Mouse (Mus musculus): ENCODE measurements around the gene Sat2. TPM values are rescaled to one million over a fixed set of nuclear protein-coding genes. Genes with fewer than 3 reads are reported as not detected.
A peak's percentile ranks its signal among the peaks of the same experiment; 100 is the strongest.

Sat2 gene
- polyA plus RNA-seq, 1 experiment from 2014 or later, result 21.8 TPM

DNA sequence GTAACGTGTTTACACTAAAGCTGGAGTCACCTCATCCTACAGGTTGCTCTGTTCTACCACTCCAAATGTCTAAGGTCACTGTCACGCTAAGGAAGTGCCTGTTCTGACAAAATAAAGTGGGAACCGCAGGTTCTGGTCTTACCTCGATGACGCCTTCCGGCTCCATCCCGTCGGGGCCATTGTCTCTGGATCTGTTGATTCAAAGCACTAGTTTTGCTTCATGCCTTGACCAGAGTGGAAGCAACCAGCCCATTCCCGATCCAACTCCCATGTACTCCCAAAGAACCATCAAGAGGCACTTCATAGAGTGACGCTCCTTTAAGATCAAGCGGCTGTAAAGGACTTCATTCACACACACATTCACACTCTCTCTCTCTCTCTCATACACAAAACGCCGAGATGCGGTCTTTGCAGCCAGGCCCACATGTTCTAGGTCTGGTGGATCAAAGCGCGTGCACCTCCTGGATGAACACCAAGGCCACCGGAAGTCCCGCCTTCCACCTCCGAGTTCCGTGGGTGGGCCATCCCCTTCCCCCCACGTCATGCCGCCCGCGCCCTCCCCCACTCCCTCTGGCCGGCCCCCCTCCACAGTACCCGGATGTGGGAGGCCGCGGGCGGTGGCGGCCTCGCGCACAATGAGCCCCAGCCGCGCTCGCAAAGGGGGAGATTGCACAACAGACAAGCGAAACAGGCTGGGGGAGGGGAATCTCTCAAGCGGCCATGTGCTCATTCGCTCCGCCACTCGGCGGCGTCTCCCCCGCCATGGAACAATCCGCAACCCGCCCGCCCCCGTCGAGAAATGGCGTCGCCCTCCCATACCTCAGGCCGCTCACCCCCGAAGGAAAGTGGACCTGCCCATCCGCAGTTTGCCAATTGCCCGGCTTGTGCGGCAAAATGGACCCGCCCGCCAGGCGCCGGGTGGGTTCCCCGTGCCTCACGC, 49.2 kb downstream of the Sat2 start:
- H3K4me1 ChIP-seq, result peaks cover 7% of the 10 kb centered on the region
- peak; percentile 96 for DNase-seq (ENCODE audit: low spot score)
- no peaks in the 10 kb centered on the region for H3K9me3 ChIP-seq
- peak overlapping the region; percentile 100 for H3K4me3 ChIP-seq
- peaks cover 85% of the 10 kb centered on the region for H3K36me3 ChIP-seq
- H3K27me3 ChIP-seq (ENCODE audit: insufficient read depth, poor library complexity, severe bottlenecking), result no peaks in the 10 kb centered on the region
- WGBS, result 1% methylated on average over 61 of the region's 61 CpGs
- H3K27ac ChIP-seq, result peak overlapping the region; percentile 100

DNA sequence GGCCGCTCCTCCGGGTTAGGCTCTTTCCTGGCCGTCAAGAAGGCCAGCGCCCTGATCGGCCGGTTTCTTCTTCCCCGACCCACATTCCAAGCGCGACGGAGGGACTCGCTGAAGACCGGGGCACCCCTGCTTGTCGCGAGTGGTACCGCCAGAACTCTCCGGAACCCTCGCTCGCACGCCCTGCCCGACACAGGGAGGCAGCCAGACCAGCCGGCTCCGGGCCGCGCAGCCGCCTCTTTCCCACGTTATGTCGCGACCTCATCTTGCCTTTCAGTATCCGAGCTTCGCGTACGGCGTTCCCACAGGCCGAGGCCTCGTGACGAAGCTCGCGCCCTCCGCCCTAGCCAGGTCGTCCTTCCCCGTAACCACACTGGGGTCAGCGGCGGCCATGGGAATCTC, 49.9 kb downstream of the Sat2 start:
- DNase-seq (ENCODE audit: low spot score), result peak; percentile 87
- no peaks in the 10 kb centered on the region for H3K9me3 ChIP-seq
- H3K4me3 ChIP-seq, result peak overlapping the region; percentile 100
- WGBS, result under 1% methylated on average over 43 of the region's 43 CpGs
- H3K36me3 ChIP-seq, result peaks cover 85% of the 10 kb centered on the region
- peak overlapping the region; percentile 100 for H3K27ac ChIP-seq
- no peaks in the 10 kb centered on the region for H3K27me3 ChIP-seq (ENCODE audit: insufficient read depth, poor library complexity, severe bottlenecking)
- H3K4me1 ChIP-seq, result peaks cover 7% of the 10 kb centered on the region

DNA sequence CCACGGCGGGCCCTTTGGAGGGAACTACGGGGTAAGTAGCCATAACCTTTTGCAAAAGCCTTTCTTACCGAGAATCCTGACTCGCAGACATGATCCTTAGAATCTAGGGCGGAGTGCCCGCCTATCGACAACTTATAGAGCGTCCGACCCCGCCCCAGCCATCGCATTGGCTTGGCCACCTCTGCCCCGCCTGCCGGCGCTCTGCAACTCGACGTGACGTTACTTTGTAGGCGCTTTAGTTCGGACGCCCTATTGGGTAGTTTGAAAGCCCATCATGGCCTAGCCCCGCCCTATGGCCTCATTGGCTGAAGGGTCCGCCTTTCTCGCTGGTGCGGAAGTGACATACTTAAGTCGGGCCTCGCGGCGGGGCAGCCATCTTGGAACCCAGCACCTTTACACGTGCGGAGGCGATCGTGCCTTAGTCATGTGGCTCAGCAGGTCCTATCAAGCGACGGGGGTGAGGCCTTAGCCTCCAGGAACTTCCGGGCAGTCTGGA, 50.4 kb downstream of the Sat2 start, which contains the start of gene Eif4a1:
Gene Eif4a1, minus strand, starts transcription at position 213 of the 496 bp plus-strand sequence.
- WGBS, result under 1% methylated on average over 36 of the region's 36 CpGs
- peaks cover 87% of the 10 kb centered on the region for H3K36me3 ChIP-seq
- peak; percentile 100 for DNase-seq (ENCODE audit: low spot score)
- H3K4me3 ChIP-seq, result peak within 1 kb of the TSS; percentile 100
- H3K4me1 ChIP-seq, result peaks cover 7% of the 10 kb centered on the region
- H3K27ac ChIP-seq, result peak within 1 kb of the TSS; percentile 100
- H3K9me3 ChIP-seq, result no peaks in the 10 kb centered on the region
- H3K27me3 ChIP-seq (ENCODE audit: insufficient read depth, poor library complexity, severe bottlenecking), result no peaks in the 10 kb centered on the region

MicroRNAs within 50 kb of the gene (microRNA counts, 519-probe panel; counts per million panel counts)
- not detected for microRNA mmu-miR-1934
- 2,799 counts per million, percentile 10 among the panel's probes with 10 or more counts for microRNA mmu-miR-467f

Small RNA genes within 50 kb of the gene (microRNA-seq; reads per million reads assigned to microRNA genes)
- 10.1 reads per million, percentile 24 among the genes with 10 or more reads in this experiment for gene Mir1934
- not detected for gene Mir467f

Other genes with a start within 250 kb of the Sat2 start
- 158 and 165 TPM in 2 replicates for gene Naa38, start 226.5 kb upstream of the Sat2 start, polyA plus RNA-seq (2016; fragmentation: Nextera tagmentation; extraction: Ambion mirVana)
- gene Cyb5d1, start 226.4 kb upstream of the Sat2 start, polyA plus RNA-seq (2016; fragmentation: Nextera tagmentation; extraction: Ambion mirVana), result 27.4 and 31.8 TPM in 2 replicates
- gene Tmem88, start 223.8 kb upstream of the Sat2 start, polyA plus RNA-seq (2016; fragmentation: Nextera tagmentation; extraction: Ambion mirVana), result 38.9 and 52.5 TPM in 2 replicates
- 20.9 and 26.9 TPM in 2 replicates for gene Kdm6b, start 208.3 kb upstream of the Sat2 start, polyA plus RNA-seq (2016; fragmentation: Nextera tagmentation; extraction: Ambion mirVana)
- gene Dnah2, start 72.9 kb upstream of the Sat2 start, polyA plus RNA-seq (2016; fragmentation: Nextera tagmentation; extraction: Ambion mirVana), result 0.18 and 0.95 TPM in 2 replicates
- 61.0 and 89.9 TPM in 2 replicates for gene Efnb3, start 61.8 kb upstream of the Sat2 start, polyA plus RNA-seq (2016; fragmentation: Nextera tagmentation; extraction: Ambion mirVana)
- 27.2 and 32.4 TPM in 2 replicates for gene Wrap53, start 41.8 kb upstream of the Sat2 start, polyA plus RNA-seq (2016; fragmentation: Nextera tagmentation; extraction: Ambion mirVana)
- gene Trp53, start 41.7 kb upstream of the Sat2 start, polyA plus RNA-seq (2016; fragmentation: Nextera tagmentation; extraction: Ambion mirVana), result 104 and 161 TPM in 2 replicates
- gene Atp1b2, start 16.1 kb upstream of the Sat2 start, polyA plus RNA-seq (2016; fragmentation: Nextera tagmentation; extraction: Ambion mirVana), result 15.6 and 24.1 TPM in 2 replicates
- gene Shbg, start 4.1 kb upstream of the Sat2 start, polyA plus RNA-seq (2016; fragmentation: Nextera tagmentation; extraction: Ambion mirVana), result 0.25 and 7.5 TPM in 2 replicates
- 31.5 and 44.7 TPM in 2 replicates for gene Fxr2, start 11.0 kb downstream of the Sat2 start, polyA plus RNA-seq (2016; fragmentation: Nextera tagmentation; extraction: Ambion mirVana)
- gene Sox15, start 33.3 kb downstream of the Sat2 start, polyA plus RNA-seq (2016; fragmentation: Nextera tagmentation; extraction: Ambion mirVana), result 0.15 TPM in 1 of 2 replicates, not detected in the other
- 62.1 and 63.7 TPM in 2 replicates for gene Mpdu1, start 40.6 kb downstream of the Sat2 start, polyA plus RNA-seq (2016; fragmentation: Nextera tagmentation; extraction: Ambion mirVana)
- 2.0 and 4.4 TPM in 2 replicates for gene Cd68, start 44.1 kb downstream of the Sat2 start, polyA plus RNA-seq (2016; fragmentation: Nextera tagmentation; extraction: Ambion mirVana)
- gene Eif4a1, start 50.4 kb downstream of the Sat2 start, polyA plus RNA-seq (2016; fragmentation: Nextera tagmentation; extraction: Ambion mirVana), result 481 and 586 TPM in 2 replicates
- gene Senp3, start 60.1 kb downstream of the Sat2 start, polyA plus RNA-seq (2016; fragmentation: Nextera tagmentation; extraction: Ambion mirVana), result 95.3 and 108 TPM in 2 replicates
- 0.25 TPM in 1 of 2 replicates, not detected in the other for gene Tnfsf13, start 63.8 kb downstream of the Sat2 start, polyA plus RNA-seq (2016; fragmentation: Nextera tagmentation; extraction: Ambion mirVana)
- gene Tnfsf12, start 73.8 kb downstream of the Sat2 start, polyA plus RNA-seq (2016; fragmentation: Nextera tagmentation; extraction: Ambion mirVana), result 3.0 and 4.7 TPM in 2 replicates
- gene Tnfsfm13, start 74.1 kb downstream of the Sat2 start, polyA plus RNA-seq (2016; fragmentation: Nextera tagmentation; extraction: Ambion mirVana), result 1.8 and 2.2 TPM in 2 replicates
- 24.9 and 29.6 TPM in 2 replicates for gene Polr2a, start 136.6 kb downstream of the Sat2 start, polyA plus RNA-seq (2016; fragmentation: Nextera tagmentation; extraction: Ambion mirVana)
- gene Slc35g3, start 139.9 kb downstream of the Sat2 start, polyA plus RNA-seq (2016; fragmentation: Nextera tagmentation; extraction: Ambion mirVana), result 0.16 TPM in 1 of 2 replicates, not detected in the other
- gene Zbtb4, start 143.9 kb downstream of the Sat2 start, polyA plus RNA-seq (2016; fragmentation: Nextera tagmentation; extraction: Ambion mirVana), result 1.7 and 2.4 TPM in 2 replicates
- gene Chrnb1, start 173.9 kb downstream of the Sat2 start, polyA plus RNA-seq (2016; fragmentation: Nextera tagmentation; extraction: Ambion mirVana), result 3.9 and 4.9 TPM in 2 replicates
- gene Fgf11, start 179.8 kb downstream of the Sat2 start, polyA plus RNA-seq (2016; fragmentation: Nextera tagmentation; extraction: Ambion mirVana), result 0.97 and 1.1 TPM in 2 replicates
- 1.5 and 1.8 TPM in 2 replicates for gene Tmem102, start 183.6 kb downstream of the Sat2 start, polyA plus RNA-seq (2016; fragmentation: Nextera tagmentation; extraction: Ambion mirVana)
- not detected in 2 replicates for gene Gm39566, start 193.3 kb downstream of the Sat2 start, polyA plus RNA-seq (2016; fragmentation: Nextera tagmentation; extraction: Ambion mirVana)
- gene Spem2, start 196.4 kb downstream of the Sat2 start, polyA plus RNA-seq (2016; fragmentation: Nextera tagmentation; extraction: Ambion mirVana), result 0.08 TPM in 1 of 2 replicates, not detected in the other
- gene Spem1, start 200.2 kb downstream of the Sat2 start, polyA plus RNA-seq (2016; fragmentation: Nextera tagmentation; extraction: Ambion mirVana), result not detected in 2 replicates
- gene Nlgn2, start 215.8 kb downstream of the Sat2 start, polyA plus RNA-seq (2016; fragmentation: Nextera tagmentation; extraction: Ambion mirVana), result 1.3 and 3.7 TPM in 2 replicates
- gene Tmem256, start 216.5 kb downstream of the Sat2 start, polyA plus RNA-seq (2016; fragmentation: Nextera tagmentation; extraction: Ambion mirVana), result 294 and 327 TPM in 2 replicates
- gene Plscr3, start 224.4 kb downstream of the Sat2 start, polyA plus RNA-seq (2016; fragmentation: Nextera tagmentation; extraction: Ambion mirVana), result 72.7 and 74.5 TPM in 2 replicates
- 0.28 and 1.2 TPM in 2 replicates for gene Tnk1, start 236.7 kb downstream of the Sat2 start, polyA plus RNA-seq (2016; fragmentation: Nextera tagmentation; extraction: Ambion mirVana)

Measured in heart, embryonic 10.5 days (tissue).